Mouse (Mus musculus) liver, embryonic 12.5 days (tissue): ENCODE measurements around the gene Lman2l. TPM values are rescaled to one million over a fixed set of nuclear protein-coding genes. Genes with fewer than 3 reads are reported as not detected.

Experiments used
- ATAC-seq: fragments of 200-750 bp; cut with Nextera tagmentation; 2 replicates; pipeline ENCODE4 v1.8.0; 2017; ENCODE audit warnings: moderate number of reproducible peaks, mild to moderate bottlenecking, moderate library complexity
- H3K27ac ChIP-seq: fragments of 300-500 bp; sonication (generic); 2 replicates; pipeline ENCODE4 v1.5.1; 2016; ENCODE audit warnings: mild to moderate bottlenecking
- H3K27me3 ChIP-seq: fragments of 300-500 bp; sonication (generic); replicated peaks from 2 replicates; pipeline ENCODE4 v1.6.1; 2016; ENCODE audit warnings: mild to moderate bottlenecking, moderate library complexity
- H3K36me3 ChIP-seq: fragments of 300-500 bp; sonication (generic); 2 replicates; pipeline ENCODE4 v1.6.1; 2016; ENCODE audit warnings: mild to moderate bottlenecking, moderate library complexity
- H3K4me1 ChIP-seq: fragments of 300-500 bp; sonication (generic); 2 replicates; pipeline ENCODE4 v1.6.1; 2016
- H3K4me2 ChIP-seq: fragments of 300-500 bp; sonication (generic); 2 replicates; pipeline ENCODE4 v1.6.1; 2016; ENCODE audit warnings: mild to moderate bottlenecking, moderate library complexity
- H3K4me3 ChIP-seq: fragments of 300-500 bp; sonication (generic); 2 replicates; pipeline ENCODE4 v1.5.1; 2016; ENCODE audit warnings: mild to moderate bottlenecking, moderate library complexity
- H3K9ac ChIP-seq: fragments of 300-500 bp; sonication (generic); 2 replicates; pipeline ENCODE4 v1.6.1; 2016; ENCODE audit warnings: mild to moderate bottlenecking, moderate library complexity
- H3K9me3 ChIP-seq: fragments of 300-500 bp; sonication (generic); replicated peaks from 2 replicates; pipeline ENCODE4 v1.6.1; 2016; ENCODE audit warnings: mild to moderate bottlenecking, moderate library complexity
- WGBS: fragments of 180-500 bp; shearing (Covaris S2); methylation state at CpG from one replicate; pipeline ENCODE4 v1.1.7; 2016; ENCODE audit not compliant: insufficient replicate concordance; 5-methylcytosine and 5-hydroxymethylcytosine counted together
- polyA plus RNA-seq: library from polyadenylated mRNA; unstranded; fragments of >200 nt; fragmentation: Nextera tagmentation; extraction: Ambion mirVana; gene quantifications from 2 replicates; pipeline ENCODE4 v1.2.1, GENCODE M21; 2016

The Lman2l gene
- polyA plus RNA-seq, 1 experiment from 2014 or later: 22.8 TPM

DNA sequence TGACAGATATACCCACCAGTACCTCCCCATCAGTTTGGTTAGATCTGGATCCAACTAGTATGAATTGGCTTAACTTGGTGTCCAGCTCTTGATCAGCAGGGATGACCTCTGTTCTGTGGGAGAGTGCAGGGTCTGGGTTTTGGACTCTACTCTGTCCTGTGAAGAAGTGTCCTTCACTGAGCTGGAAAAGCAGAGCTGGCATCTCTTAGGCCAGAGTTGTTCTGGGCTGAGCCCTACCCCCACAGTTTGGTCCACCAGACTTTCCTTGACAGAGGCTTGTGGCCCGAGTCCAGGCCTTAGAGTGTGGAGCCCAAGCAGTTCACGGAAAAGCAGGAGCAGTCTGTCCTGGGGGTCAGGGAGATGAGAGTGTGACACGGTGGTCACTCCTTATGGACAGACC is 29.6 kb upstream of the Lman2l start:
- Histone ChIP-seq H3K4me2 (peak overlapping the region; percentile 95), H3K27ac (no peak overlapping the region), H3K4me3 (no peak overlapping the region), H3K36me3 (no peaks in the 10 kb centered on the region), H3K27me3 (peaks cover 22% of the 10 kb centered on the region), H3K9me3 (no peaks in the 10 kb centered on the region), H3K4me1 (peaks cover 58% of the 10 kb centered on the region), H3K9ac (no peak overlapping the region)
- 59% methylated on average over 3 of the region's 3 CpGs for WGBS
- no peak for ATAC-seq

DNA sequence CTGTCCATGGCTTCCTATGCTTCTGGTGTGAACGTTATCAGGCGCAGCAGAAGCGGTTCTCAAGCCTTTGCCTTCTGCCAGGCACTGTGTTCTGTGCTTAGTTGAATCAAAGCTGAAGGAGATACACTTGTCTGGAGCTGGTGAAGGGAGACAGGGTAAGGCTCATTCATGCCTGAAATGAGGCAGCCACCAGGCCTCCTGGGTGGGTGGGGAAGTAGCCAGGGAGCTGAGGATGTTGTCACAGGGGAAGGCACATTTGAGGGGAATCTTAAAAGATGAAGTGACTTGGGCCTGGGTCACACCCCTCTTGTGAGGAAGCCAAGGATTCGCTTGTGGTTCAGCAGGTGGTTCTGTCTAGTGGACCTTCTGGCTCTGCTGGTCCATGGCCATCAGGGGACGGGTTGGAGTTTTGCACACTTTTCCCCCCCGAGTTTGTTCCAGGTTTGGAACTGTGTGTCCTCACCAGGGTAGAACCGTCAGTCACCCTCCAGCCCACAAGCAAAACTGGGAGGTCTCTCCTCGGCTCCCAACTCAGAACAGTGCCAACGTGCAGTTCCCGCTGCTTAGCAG is 28.2 kb upstream of the Lman2l start:
- H3K9me3 ChIP-seq: no peaks in the 10 kb centered on the region
- H3K27ac ChIP-seq: no peak overlapping the region
- peaks cover 22% of the 10 kb centered on the region for H3K27me3 ChIP-seq
- ATAC-seq: no peak
- peak overlapping the region; percentile 95 for H3K4me2 ChIP-seq
- no peak overlapping the region for H3K9ac ChIP-seq
- no peaks in the 10 kb centered on the region for H3K36me3 ChIP-seq
- 57% methylated on average over 10 of the region's 10 CpGs for WGBS
- peaks cover 58% of the 10 kb centered on the region for H3K4me1 ChIP-seq
- H3K4me3 ChIP-seq: no peak overlapping the region

DNA sequence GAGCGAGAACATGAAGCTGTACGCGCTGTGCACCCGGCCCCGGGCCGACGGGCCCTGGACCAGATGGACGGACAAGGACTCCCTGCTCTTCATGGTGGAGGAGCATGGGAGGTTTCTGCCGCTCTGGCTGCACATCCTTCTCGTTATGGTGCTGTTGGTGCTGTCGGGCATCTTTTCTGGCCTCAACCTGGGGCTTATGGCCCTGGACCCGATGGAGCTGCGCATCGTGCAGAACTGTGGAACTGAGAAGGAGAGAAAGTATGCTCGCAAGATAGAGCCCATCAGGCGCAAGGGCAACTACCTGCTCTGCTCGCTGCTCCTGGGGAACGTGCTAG is 27.0 kb upstream of the Lman2l start:
- H3K36me3 ChIP-seq: no peaks in the 10 kb centered on the region
- peak overlapping the region; percentile 63 for H3K4me3 ChIP-seq
- peak overlapping the region; percentile 95 for H3K4me2 ChIP-seq
- ATAC-seq: no peak
- H3K9me3 ChIP-seq: no peaks in the 10 kb centered on the region
- peaks cover 64% of the 10 kb centered on the region for H3K4me1 ChIP-seq
- WGBS: 16% methylated on average over 18 of the region's 18 CpGs
- peaks cover 22% of the 10 kb centered on the region for H3K27me3 ChIP-seq
- peak overlapping the region; percentile 64; the same call in 1 of the 2 replicates for H3K27ac ChIP-seq
- peak overlapping the region; percentile 77 for H3K9ac ChIP-seq

DNA sequence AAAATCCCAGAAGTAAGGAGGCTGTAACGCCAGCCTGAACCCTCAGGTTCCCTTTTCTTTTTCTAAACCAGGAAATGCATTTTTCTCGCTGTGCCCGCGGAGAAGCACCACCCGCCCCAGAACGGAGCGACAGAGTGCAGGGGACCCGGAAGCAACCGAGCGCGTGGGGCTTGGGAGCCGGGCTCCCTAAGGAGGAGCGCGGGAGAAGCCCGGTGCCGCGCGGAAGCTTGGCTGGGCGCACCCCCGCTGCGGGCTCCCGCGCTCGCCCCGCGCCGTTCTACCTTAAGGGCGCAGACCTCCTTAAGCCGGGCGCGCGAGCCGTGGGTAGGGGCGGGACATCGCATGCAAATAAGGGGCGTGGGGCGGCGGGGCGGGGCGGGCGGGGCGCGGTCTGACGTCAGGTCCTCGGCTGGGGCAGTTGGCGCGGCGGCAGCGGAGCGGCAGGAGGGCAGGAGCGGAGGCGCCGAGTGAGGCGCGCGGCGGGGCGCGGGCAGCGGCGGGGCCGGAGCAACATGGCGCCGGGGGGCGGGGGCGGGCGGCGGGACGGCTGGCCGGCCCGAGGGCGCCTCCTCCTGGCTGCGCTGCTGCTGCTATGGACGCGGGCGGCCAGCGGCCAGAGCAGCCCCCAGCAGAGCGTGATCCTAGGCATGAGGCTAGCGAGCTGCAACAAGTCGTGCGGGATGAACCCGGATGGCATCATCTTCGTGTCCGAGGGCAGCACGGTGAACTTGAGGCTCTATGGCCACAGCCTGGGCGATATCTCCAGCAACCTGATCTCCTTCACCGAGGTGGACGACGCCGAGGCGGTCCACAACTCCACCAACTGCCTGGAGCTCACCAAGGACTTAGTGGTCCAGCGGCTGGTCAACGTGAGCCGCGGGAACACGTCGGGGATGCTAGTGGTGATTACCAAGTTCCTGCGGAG is 26.4 kb upstream of the Lman2l start, which contains the start of gene Cnnm4:
Gene Cnnm4 (plus strand): TSS at position 440 of the 925 bp plus-strand sequence.
- H3K9ac ChIP-seq: peak within 1 kb of the TSS; percentile 77
- peak within 1 kb of the TSS; percentile 75 for H3K27ac ChIP-seq
- WGBS: 2% methylated on average over 84 of the region's 98 CpGs
- peak within 1 kb of the TSS; percentile 95 for H3K4me2 ChIP-seq
- H3K4me3 ChIP-seq: peak within 1 kb of the TSS; percentile 63
- H3K9me3 ChIP-seq: no peaks in the 10 kb centered on the region
- peaks cover 59% of the 10 kb centered on the region for H3K4me1 ChIP-seq
- peak; percentile 93 for ATAC-seq
- peaks cover 22% of the 10 kb centered on the region for H3K27me3 ChIP-seq
- no peaks in the 10 kb centered on the region for H3K36me3 ChIP-seq

DNA sequence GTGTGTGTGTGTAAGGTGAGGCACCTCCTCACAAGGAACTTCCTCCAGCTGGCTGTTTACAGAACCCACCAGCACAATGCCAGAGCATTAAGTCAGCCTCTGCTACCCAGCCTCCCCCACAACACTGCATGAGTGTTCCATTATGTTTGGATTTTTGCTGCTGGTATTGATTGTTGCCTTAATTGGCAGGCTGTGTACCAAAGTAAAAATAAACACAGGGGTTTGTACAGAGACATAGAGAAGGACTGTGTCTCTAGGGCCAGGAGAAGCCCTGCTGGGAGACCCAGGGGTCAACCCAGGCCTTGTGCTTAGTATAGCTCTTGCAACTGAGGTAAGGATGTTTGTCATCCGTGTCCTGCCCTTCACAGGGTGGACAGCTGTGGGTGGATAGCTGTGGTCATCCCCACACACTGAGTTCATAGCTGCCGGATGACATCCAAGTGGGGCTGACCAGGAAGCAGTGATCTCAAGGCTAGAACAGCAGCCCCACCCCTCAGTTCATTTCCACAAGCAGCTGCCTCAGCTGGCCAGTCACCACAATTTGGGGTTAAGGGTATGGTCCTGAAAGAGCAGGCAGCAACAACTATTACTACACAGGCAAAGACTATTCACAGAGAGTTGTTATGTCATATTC is 24.9 kb upstream of the Lman2l start:
- WGBS: 65% methylated on average over 2 of the region's 2 CpGs
- no peaks in the 10 kb centered on the region for H3K36me3 ChIP-seq
- peaks cover 31% of the 10 kb centered on the region for H3K27me3 ChIP-seq
- no peak overlapping the region for H3K4me3 ChIP-seq
- H3K4me2 ChIP-seq: 0 out of 2 replicates have a peak overlapping the region, but pooled peaks have one; percentile 95
- no peak for ATAC-seq
- no peak overlapping the region for H3K9ac ChIP-seq
- H3K9me3 ChIP-seq: no peaks in the 10 kb centered on the region
- no peak overlapping the region for H3K27ac ChIP-seq
- peaks cover 48% of the 10 kb centered on the region for H3K4me1 ChIP-seq

DNA sequence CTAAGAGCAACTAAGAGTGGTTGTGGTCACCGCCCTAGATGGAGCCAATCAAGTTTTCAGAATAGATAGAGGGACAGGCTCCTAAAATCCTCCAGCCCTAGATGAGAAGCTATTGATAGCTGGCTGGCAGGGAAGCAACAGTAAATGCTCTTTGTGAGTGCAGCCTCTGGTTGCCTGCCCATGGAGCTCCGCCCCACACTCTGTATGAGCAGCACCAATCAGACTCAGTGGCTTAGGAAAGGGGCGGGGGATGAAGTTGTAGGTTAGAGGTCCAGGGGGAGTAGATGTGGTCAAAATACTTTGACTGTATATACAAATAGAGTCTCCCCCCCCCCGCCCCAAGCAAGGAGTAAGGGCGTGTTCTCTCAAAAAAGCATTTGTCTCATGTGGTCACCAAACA is 22.4 kb upstream of the Lman2l start:
- Histone ChIP-seq H3K9me3 (no peaks in the 10 kb centered on the region), H3K4me2 (no peak overlapping the region), H3K27ac (no peak overlapping the region), H3K4me1 (peaks cover 23% of the 10 kb centered on the region), H3K36me3 (no peaks in the 10 kb centered on the region), H3K9ac (no peak overlapping the region), H3K4me3 (no peak overlapping the region), H3K27me3 (peaks cover 24% of the 10 kb centered on the region)
- no peak for ATAC-seq
- 48% methylated on average over 5 of the region's 5 CpGs for WGBS

DNA sequence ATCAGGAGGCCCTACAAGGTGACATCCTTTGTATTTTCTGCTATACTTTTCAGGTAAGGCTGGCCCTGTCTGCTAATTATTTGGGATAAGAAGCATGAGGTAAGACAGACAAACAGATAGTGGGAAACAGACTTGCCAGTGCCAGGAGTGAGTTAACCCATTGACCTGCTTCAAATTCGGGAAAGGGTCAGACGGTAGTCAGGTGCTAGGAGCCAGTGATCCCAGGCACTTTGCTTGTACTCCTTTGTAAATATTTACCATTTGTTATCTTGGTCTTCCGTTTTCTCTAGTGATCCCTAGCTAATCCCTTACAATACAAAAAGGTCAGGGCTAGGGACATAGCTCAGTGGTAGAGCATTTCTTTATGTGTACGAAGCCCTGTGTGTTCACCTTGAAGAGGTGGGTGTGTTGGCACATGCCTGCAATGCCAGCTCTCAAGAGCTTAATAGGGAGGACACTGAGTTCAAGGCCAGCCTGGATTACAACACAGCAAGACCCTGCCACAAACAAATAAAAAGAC is 20.6 kb upstream of the Lman2l start:
- H3K9ac ChIP-seq: no peak overlapping the region
- H3K36me3 ChIP-seq: no peaks in the 10 kb centered on the region
- 52% methylated on average over 4 of the region's 4 CpGs for WGBS
- no peak overlapping the region for H3K27ac ChIP-seq
- H3K4me2 ChIP-seq: no peak overlapping the region
- peaks cover 13% of the 10 kb centered on the region for H3K4me1 ChIP-seq
- peaks cover 17% of the 10 kb centered on the region; the same call in 1 of the 2 replicates for H3K27me3 ChIP-seq
- no peak for ATAC-seq
- H3K9me3 ChIP-seq: no peaks in the 10 kb centered on the region
- no peak overlapping the region for H3K4me3 ChIP-seq

DNA sequence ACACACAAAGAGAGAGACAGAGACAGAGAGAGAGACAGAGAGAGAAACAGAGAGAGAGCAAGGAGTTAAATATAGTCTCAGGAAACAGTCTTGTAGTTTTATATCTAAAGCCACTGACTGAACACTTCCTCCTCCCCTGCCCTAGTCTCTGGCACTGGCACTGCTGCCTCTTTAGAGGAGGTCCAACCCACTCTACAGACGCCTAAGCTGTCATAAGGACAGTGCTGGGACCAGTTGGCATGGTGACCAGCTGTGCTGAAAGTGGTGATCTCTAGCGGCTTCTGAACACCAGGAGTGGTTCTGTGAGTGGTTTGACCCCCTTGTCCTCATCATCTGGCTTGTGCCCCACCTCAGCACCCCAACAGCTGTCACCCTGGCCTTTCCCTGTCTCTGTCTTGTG is 16.8 kb upstream of the Lman2l start:
- ATAC-seq: no peak
- WGBS: 20% methylated on average over 2 of the region's 2 CpGs
- H3K36me3 ChIP-seq: no peaks in the 10 kb centered on the region
- H3K4me1 ChIP-seq: peaks cover 13% of the 10 kb centered on the region
- no peak overlapping the region for H3K27ac ChIP-seq
- no peak overlapping the region for H3K9ac ChIP-seq
- H3K4me2 ChIP-seq: no peak overlapping the region
- no peaks in the 10 kb centered on the region for H3K9me3 ChIP-seq
- peaks cover 17% of the 10 kb centered on the region; the same call in 1 of the 2 replicates for H3K27me3 ChIP-seq
- no peak overlapping the region for H3K4me3 ChIP-seq

DNA sequence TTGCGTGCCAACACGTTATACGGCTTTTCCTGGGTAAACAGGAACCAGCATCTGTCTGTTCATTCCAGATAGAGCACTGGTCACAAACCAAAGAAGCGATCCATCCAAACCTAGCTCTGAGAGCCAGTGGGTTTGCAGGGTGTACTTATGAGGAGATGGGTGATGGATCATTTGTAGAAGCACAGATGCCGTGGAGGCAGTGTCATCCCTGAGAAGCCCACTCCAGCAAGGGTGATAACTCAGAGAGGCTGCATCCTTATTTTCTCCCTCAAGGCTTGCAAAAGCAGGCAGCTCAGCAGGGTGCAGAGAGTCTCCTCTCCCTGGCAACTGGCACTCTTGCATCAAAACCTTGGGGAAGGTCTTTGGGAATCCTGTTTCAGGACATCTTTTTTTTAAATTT is 13.1 kb upstream of the Lman2l start:
- H3K9ac ChIP-seq: no peak overlapping the region
- 18% methylated on average over 5 of the region's 5 CpGs for WGBS
- no peak overlapping the region for H3K4me3 ChIP-seq
- H3K27ac ChIP-seq: no peak overlapping the region
- H3K27me3 ChIP-seq: no peaks in the 10 kb centered on the region
- ATAC-seq: no peak
- H3K4me2 ChIP-seq: no peak overlapping the region
- H3K4me1 ChIP-seq: peaks cover 14% of the 10 kb centered on the region
- no peaks in the 10 kb centered on the region for H3K9me3 ChIP-seq
- no peaks in the 10 kb centered on the region for H3K36me3 ChIP-seq

DNA sequence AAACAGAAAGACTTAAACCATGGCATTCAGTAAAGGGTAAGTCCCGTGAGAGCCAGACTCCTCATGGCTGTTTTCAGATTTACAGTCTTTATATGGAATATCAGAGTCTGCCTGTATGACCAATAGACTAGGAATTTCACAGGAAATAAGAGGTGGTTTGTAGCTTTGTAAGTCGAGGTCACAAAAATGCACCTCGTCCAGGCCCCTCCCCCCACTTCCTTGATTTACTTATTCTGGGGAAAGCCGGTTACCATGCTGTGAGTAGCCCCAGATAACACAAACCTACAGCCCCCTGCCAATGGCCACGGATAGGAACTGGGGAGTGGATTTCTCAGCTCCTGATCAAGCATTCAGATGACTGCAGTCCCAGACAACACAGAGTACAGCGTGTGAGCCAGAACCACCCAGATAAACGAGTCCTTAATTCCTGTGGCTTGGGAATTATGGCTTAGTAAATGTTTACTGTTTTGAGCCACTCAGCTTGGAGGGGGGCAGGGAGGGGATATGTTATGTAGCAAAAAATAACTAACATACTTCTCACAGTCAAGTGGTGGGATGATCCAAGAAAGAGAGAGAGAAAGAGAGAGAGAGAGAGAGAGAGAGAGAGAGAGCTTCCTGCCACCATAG is 12.4 kb upstream of the Lman2l start:
- no peak overlapping the region for H3K4me2 ChIP-seq
- no peaks in the 10 kb centered on the region for H3K9me3 ChIP-seq
- no peak overlapping the region for H3K9ac ChIP-seq
- no peaks in the 10 kb centered on the region for H3K27me3 ChIP-seq
- no peak overlapping the region for H3K4me3 ChIP-seq
- WGBS: 12% methylated on average over 7 of the region's 7 CpGs
- ATAC-seq: no peak
- no peaks in the 10 kb centered on the region for H3K36me3 ChIP-seq
- H3K27ac ChIP-seq: no peak overlapping the region
- peaks cover 14% of the 10 kb centered on the region for H3K4me1 ChIP-seq

DNA sequence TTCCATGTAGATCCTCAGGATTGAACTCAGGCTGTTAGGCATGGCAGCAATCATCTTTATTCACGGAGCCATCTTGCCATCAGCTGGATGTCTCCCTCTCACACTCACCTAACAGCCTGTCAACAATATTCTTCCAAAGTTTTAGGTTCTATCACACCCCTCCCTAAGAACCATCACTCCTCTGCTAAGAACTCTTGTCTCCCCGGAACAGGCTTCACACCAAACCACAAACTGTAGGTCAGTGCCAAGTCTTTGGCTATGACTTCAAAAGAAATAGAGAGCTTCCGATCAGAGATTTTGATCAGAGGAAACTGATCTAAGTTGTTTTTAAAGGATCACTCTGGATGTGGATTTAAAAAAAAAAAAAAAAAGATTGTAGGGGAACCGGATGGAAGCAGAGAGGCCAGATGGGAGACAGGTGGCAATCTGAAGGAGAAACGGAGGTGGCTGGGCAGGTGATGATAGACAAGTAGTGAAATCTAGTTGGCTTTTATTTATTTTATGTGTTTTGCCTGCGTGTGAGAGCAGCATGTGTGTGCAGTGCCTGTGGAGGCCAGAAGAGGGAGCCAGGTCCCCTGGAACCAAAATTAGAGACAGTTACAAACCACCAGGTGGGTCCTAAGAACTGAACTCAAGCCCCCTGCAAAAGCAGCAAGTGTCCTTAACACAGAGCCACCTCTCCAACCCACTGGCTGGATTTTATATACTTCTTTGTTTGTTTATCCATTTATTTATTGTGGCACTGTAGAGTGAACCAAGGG is 9.2 kb upstream of the Lman2l start:
- Histone ChIP-seq H3K36me3 (no peaks in the 10 kb centered on the region), H3K4me2 (no peak overlapping the region), H3K4me1 (peaks cover 14% of the 10 kb centered on the region), H3K9me3 (no peaks in the 10 kb centered on the region), H3K4me3 (no peak overlapping the region), H3K27ac (no peak overlapping the region), H3K9ac (no peak overlapping the region), H3K27me3 (no peaks in the 10 kb centered on the region)
- 70% methylated on average over 6 of the region's 6 CpGs for WGBS
- no peak for ATAC-seq
